Mouse (Mus musculus) liver, postnatal 0 days (tissue): Measurements from ENCODE around the gene Ccr1l1.

Experiments used
- CTCF ChIP-seq: sonication (generic); IDR thresholded peaks from 2 replicates; pipeline ENCODE4 v1.5.1; 2016; ENCODE audit warnings: antibody characterized with exemption, low read depth
- EP300 ChIP-seq: IDR thresholded peaks from 2 replicates; pipeline ENCODE4 v1.6.1; 2016; ENCODE audit warnings: antibody characterized with exemption, low read depth, mild to moderate bottlenecking

DNA sequence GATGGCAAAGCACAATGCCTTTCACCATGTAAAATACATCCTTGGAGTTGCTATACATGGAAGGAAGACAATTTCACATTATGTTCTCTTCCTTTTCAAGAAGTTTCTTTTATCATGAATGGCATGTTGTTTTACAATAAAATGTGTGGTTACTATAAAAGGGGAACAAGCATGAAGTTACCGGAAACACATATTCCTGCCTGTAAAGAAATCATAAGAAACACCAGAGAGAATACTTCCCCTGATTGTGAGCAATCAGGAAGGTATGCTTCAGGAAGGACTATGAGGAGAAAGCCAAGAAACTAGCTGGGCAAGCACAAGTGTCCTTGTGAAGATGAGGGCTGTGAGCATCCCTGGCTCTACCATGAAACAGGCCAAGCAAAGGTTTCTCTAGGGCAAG is 27.0 kb downstream of the Ccr1l1 start:
- TF ChIP-seq CTCF = no peak
- 0 out of 2 replicates have a peak, but pooled peaks have one; percentile 11 for TF ChIP-seq EP300
